Mouse (Mus musculus) kidney, postnatal 25 days (tissue): ENCODE measurements at regions not wholly inside any gene's neighbourhood (a gene's known extent, or its start where the extent isn't known, plus 50 kb on each side); places are given as distances from the start of the nearest gene placed in this dataset.

Experiments used
- DNase-seq, 2 experiments: peaks; one replicate each; pipeline ENCODE4 v3.0.0; 2021; ENCODE audit warnings: mixed read lengths in 2 of 2

DNA sequence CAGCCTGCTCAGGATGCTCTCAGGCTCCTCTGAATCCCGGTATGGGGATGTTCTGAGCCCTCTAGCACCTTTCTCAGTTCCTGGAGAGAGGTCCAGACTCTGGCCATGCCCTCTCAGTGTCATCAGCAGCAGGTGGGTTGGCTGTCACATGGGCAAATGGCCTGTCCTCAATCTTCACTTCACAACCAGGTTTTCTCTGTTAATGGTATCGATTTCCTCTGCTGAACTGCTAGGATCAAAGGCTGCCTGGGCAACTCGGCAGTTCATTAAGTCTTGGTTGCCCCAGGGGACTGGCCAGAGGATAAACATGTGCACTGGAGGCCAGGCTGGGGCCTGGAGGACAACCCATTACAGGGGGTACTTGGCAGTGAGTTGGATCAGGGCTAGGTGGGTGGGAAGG lies 156.2 kb downstream of the Trim29 start:
- DNase-seq = no peak

DNA sequence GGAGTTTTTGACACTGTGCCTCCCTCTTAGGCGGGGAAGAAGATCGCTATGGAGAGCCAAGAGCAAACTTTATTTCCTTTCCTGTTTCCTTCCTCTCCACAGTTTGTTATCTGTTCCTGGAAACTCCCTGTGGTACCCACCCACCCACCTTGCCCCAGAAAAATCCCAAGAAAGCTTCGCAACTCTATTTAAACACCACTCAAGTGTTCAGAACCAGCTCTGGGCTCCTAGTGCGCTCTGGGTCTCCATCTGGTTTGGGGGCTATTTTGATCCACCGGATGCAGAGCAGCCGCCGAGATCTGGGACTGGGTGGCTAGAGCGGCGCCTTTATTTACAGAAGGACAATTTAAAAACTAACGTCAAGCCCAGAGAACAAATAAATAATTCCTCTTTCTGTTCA lies 158.6 kb downstream of the Trim29 start:
- no peak for DNase-seq

DNA sequence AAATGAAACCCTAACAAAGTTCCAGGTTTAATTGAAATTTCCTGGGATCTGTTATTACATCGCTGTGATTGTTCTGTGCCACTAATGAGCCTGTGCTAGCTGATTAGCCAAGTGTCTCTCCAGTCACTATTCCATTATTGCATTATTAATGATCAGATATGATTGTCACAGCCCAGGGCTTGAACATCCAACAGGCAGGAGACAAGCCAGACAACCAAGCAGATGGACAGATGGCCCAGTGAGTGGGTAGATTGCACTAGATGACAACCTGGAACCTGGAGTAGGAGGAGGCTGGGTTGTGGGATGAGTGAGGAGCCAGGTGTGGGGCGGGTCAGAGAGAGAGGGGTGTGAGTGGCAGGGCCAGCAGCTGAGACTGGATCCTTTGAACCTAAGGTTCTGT lies 161.6 kb downstream of the Trim29 start:
- DNase-seq = no peak

DNA sequence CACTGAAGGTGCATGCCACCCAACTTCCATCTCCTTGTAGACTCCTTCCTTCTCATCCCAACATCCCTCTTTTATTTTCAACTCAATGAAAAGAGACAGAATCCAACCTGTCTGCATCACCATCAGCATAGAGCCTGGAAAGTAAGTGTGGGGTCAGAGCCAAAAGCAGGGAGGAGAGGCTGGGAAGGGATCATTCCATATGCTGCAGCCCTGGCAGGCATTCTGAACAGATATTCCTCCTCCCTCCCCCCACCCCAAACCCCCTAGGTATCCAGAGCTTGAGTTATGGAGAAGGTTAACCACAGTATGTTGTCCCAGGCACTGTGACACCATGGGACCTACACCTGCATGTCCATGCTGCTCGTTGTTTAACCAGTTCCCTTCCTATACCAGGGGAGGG lies 162.5 kb downstream of the Trim29 start:
- DNase-seq = no peak

DNA sequence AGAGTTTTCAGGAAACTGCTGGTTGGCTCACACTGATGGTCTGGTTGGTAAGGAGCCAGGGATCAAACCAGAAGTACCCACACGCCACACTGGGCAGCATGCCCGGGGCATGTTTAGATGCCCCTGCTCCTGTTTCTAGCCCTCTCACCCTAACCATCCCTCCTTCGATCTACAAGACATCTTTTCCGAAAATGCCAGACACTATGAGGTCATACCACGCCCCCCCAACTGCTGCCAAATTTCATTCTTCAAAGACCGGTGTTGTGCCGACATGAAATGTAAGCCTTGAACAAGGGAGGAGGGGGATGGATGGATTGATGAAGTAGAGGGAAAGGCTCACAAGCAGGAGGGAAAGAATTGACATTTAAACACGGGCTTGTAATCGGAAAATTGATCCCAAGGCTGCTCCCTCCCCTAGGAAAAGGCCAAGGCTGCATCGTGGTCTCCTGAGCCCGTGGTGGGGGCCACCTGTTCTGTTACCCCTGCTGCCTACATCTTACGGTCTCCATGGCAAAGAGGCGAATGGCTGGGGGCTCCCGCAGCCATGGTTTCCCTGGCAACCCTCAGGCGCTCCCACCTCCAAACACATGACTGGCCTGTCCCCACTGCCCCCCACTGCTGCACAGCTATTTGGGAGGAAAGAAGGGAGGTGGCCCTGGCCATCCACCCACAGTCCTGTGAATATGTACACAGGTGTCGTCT lies 163.1 kb downstream of the Trim29 start:
- no peak for DNase-seq

DNA sequence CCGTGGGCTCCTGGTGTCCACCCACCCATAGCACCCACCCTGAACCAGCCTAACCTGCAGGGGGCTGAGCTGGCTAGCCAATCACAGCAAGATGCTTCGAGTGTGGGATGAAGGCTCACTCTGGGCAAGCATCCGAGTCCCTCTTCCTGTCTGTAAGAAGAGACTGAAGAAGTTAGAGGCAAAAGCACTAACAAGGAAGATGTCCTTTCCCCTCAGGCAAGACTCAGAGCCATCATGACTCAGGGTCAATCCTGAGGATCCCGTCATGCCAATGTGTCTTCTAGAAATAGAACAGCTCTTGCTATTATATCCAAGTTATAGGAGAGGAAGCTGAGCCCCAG lies 163.6 kb downstream of the Trim29 start:
- DNase-seq = peak in 1 of 2 experiments; percentile 15

DNA sequence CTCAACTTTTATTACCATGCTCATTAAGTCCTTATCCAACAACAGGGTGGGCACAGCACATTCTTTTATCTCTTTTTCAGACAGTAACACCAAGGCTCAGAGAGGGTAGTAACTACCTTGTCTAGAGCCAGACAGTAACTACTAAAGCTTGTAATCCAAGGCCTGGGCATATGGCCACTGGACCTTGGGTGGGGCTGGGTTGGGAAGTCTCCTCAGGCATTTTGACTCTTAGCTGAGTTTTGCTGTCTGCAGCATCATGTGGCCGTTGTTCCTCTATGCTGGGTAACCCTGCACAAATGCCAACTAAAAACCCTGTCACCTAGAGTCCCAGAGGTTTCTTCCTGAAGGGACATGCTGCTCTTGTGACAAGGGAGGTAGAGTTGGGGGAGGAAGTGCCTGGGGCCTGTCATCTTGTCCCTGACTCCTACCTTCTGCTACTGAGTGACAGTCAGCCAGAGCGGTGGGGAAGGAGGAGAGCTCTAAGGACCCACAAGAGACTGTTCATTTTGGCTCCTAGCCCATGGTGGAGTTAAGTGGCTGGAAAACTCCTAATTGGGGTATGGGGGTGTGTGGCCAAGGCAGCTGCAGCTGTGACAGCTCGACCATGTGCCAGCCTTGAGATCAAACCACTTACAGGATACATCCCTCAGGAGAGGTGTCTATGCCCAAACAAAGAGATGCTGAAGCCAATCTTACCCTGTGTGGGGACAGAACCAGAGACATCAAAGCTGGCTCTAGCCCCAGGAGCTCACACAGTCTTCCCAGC lies 170.4 kb downstream of the Trim29 start:
- DNase-seq = no peak

DNA sequence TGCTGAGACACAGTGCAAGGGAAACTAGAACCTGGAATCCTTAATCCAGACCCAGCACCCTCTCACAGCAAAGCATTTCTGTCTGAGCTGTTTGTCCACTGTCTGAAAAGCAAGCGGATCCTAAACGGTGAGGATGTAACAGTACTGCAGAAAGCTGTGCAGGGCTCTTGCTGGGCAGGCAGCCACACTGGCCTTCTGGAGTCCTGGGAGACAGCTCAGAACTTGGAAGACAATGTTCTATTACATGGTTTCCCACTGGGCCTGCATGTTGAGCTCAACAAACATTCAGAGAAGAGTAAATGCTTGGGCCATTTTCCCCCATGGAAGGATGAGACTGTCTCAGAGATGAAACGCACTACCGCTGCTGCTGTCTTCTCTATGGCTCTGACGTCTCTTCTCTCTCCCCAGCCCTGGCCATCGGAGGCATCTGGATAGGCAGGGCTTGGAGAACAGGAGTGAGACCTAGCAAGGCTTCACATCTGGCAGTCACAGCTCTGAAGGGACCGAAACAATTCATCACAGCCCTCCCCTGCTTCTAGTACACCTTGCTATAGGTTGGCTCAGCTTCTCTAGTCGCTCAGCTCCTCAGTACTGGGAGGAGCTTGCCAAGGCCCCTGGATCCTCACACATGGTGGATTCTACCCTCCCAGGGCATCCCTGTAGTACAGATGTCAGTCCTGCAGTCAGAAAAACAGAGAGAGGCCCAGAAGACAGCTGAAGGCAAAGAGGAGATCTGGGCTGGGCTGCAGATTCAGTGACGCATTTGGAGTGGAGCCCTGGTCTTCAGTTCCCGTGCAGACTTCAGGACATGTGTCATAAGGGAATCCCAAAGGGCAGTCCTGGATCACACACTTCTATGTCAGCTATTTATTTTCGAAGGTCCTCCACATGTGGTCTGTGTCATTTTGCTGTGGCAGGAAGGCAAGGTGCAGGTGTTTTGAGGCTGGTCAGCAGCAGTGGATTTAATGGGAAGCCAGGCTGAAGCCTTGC lies 171.7 kb downstream of the Trim29 start:
- DNase-seq = no peak

DNA sequence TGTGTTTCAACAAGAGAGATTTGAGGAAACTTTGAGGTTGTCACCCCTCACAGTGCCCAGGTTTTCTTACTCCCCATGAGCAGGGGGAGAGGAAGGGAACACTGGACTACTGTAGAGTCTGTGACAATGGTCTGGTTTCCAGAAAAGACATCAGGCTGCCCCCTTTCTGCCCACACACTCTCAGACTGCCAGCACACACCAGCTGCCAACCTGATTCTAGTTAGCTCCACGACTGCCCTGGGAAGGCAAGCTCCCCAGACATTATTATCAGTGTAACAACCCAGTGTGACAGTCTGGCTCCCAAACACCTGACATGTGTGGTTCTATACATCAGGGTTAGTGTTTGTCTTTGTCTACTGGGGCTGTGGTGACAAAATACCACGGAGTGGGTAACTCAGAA lies 172.5 kb downstream of the Trim29 start:
- no peak for DNase-seq

DNA sequence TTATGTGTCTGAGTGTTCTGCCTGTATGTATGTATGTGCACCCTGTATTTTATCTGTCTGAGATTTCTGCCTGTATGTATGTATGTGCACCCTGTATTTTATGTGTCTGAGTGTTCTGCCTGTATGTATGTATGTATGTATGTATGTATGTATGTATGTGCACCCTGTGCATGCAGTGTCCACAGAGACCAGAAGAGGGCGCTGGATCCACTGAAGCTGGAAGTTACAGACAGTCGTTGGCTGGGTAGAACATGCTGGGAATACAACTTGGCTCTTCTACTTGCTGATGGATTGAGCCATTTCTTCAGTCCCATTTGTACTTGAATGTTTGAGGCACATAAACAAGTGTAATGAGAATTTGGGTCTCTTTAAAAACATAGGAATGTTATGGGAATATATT lies 173.3 kb downstream of the Trim29 start:
- no peak for DNase-seq

DNA sequence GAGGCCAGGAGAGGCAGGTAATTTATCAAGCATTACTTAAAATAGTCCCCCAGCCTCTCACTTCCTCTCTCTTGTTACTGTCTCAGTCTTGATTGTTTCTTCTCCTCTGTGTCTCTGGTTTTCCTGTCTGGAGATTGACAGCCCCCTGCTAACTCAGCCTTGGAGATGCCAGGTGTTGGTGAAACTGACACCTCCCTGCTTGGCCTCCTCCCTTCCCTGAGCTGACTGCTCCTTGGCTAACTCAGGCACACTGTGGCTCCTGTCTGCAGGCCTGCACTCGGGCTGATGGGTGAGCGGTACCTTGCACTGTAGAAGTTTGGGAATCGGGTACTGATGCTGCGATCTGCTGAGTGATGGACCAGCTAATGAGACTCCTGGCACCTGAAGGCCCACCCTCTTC lies 176.1 kb downstream of the Trim29 start:
- no peak for DNase-seq

DNA sequence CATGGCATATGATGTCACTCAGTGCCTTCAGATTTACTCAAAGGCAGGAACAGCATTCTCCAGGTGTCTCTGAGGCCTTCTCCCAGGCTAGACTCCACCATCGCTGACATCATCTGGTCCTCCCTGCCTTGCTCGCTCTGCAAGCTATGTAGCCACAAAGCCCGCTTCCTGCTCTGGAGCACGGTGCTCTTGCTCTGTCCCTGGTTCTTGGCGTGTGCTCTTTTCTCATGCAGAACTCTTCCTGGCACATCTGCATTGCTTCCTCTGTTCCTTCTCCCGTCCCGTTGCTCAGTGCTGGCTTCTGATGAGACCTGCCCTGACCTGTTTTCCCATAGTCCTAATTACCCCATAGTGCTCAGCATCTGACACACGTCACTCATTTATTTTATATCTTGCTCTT lies 178.6 kb downstream of the Trim29 start:
- no peak for DNase-seq

DNA sequence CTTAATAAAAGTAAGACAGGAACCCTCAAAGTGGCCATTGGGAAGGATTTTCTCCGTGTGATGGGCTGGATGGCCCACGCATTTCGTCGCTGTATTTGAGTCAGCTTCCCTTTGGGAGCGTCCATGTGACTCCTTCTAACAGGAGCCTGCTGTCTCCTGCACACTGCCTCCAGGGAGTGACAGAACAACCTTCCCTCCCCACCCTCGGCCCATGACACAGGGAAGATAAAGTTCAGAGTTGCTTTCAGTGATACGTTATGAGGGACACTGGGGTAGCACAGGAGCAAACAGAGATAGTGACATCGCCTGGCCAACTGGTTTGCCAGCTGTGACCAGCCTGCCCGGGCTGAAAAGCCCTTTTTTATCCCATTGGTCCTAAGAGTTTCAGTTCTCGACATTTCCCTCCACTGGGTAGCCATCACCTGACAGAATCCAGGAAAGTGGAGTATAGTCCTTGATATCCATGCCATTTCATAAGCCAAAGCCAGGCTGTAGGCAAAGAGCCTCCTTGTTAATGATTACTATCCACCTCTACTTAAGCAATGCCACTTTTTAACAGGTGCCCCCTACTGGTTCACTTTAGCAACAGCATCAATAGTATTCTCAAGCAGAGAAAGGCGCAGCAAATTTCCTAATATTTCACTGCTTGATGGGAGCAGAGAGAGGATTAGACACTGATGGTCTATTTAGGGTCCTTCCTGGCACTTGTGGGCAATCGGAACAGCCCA lies 180.5 kb downstream of the Trim29 start:
- peak in 1 of 2 experiments; percentile 28 for DNase-seq

DNA sequence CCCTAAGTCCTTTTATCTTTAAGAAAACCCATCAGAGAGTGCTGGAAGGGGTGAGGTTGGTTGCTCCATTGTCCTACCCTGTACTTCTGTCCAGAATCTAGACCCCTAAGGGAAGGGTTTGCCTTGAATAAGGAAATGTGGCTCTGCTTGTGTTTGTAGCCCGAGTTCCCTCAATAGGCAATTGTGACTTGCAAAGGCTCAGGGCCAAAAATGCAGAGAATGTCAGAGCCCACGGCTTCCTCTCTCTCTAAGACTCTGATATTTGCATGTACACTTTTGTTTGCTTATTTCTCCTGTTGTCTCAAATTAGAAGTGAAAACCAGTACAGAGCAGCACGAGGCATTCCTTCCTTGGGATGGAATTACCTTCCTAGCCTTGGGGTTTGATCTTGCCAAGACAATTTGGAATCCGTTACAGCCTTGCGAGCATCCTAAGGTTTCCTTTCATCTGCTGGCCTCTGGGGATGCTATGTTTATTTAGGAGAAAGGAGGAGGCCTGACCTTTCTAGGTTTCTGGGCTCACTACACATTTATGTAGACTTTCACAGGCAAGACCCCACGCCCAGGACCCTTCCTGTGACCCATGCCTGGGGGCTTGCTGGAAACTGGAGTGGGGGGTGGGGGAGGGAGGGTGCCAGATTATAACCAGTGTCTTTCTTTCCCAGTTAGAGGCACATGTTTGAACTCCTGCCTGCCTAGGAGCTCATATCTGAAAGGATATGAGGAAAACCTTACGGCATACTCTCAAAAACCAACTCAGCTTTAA lies 181.8 kb downstream of the Trim29 start:
- no peak for DNase-seq

DNA sequence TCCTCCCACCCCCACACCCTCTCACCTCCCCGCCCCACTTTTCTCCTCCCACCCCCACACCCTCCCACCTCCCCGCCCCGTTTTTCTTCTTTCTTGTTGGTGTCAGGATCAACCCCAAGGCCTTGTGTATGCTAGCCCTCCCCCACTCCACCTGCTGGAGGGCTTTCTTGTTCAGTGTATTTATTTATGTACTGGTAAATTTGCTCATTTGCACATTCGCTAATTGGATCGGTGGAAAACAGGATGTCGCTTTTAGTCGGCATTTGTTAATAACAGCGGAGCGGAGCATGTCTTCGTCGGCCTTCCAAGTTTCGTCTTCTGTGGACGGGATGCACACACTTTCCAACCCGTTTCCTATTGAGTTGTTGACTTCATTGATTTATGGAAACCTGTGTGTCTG lies 187.9 kb downstream of the Trim29 start:
- no peak for DNase-seq

DNA sequence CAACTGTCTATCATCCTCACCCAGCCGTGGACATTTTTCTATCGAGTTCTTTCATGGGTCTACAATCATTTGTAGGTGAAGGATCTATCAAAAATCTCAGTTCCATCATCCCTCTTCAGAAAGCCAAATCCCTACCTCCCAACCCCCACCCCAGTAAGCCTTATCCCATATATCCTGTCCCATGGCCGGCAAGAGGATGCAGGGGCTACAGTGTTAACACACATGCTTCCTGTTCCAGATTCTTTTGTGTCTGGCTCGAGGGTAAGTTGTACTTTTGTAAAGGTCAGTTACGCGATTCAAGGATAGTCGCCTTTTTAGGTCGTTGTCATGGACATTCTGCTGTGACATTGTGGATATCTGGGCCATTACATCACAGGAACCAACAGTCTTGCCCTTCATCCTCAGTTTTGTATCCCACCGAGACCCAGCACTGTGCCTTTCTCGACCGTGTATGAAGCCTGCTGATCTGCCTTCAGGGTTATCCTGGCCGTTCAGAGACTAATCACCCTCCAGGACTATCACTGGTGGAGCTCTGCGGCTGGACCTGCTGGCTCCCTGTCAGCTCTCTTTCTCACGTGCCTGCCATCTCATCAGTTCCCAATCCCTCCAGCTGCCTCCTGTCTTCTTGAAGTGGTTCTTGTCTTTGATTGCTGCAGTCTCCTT lies 193.8 kb downstream of the Trim29 start:
- no peak for DNase-seq

DNA sequence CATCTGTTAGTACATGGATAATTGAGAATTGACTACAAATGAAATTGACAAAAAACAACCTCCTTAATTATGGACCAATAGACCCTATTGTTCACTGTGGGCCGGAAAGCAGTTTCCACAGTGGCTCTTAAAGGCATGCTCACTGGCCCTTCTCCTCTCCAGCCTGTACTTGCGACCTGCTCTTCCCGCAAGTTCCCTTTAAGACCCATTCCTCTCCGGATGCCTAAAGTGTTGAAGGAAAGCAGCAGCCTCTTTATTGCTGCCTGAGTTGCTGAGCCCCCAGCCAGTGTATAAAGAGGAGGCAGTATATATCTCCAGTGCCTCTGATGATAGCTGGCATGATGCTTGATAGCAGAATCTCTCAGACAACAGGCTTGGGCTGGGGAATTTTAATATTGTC lies 195.2 kb downstream of the Trim29 start:
- DNase-seq = no peak

DNA sequence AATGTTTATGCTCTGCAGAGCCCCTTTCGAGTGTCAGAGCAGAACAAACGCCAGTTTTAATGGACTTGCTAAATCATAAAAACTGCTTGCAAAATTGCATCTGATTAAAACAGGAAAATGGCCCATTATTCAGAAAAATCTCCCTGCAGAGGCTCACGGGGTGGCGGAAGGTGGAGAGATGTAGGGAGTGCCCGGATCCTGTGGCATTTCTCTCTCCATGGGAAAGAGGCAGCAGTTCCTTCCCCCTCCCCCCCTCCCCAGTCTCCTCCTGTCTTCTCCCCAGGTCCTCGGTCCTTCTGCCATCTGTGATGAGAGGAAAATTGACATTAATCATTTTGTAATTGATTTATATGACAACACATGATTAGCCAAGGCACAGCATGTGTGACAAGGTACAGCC lies 195.6 kb downstream of the Trim29 start:
- DNase-seq = no peak

DNA sequence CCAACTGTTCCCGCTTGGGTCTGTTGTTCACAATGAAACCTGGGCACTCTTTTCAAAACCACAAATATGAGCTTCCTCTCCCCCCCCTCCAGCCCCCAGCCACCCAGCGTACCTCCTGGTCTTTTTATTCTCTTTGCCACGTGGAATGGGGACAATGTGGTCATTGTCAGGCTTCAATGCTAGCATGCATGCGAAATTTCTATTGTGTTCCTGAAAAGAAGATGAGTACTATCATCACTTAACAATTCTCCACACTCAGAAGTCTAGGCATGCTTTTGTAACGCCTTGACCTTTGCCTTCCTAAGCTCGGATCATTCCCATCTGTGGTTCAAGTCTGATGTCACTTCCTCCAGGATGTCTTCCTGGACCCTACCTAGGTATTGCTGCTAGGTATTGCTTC lies 202.2 kb downstream of the Trim29 start:
- no peak for DNase-seq

DNA sequence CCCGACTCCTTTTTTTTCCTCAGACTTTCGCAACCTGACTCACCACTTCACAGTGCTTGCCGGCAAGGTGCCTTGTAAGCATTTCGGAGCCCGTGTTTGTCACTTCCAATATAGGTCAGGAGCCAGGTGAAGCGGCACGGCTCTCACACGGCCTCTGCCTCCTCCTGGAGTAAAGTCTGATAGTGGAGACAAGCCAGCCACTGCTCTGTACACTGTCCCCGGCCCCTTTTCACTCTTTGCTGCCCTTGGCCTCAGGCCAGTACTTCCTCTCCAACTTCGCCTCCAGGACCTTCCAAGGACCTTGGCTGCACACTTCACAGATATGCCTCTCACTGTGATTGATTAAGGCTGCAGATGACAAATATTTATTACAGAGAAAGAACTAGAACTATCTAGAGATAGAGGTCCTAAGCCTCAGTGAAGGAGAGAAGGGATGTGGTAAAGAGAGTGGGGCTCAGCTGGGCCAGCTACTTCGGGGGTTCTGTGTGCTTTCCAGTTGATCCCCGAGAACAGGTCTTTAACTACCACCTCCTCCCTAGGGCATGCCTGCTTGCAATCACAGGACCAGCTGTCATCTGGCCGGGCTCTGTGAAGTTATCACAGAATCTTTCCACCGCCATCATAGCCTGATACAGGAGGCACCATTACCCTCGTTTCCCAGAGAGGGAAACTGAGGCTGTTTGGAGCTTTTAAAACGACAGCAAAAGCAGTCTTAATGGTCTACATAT lies 204.2 kb downstream of the Trim29 start:
- DNase-seq = peak; percentile 15 to 57

DNA sequence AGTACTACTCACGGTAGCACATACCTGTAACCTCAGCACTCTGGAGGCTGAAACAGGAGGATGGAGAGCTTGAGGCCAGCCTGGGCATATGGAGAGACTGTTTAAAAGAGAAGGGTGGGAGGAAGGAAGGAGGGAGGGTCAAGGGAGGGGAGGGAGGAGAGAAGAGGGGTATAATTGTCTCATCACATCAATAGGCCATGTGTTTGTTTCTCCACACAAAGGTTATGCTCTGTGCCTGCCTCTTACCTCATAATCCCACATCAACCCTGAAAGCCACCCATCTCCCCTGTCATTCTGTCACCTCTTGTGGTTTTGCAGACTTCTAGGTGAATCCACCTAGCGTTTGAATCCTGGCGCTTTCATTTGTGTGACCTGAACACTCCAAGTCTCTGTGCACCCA lies 210.3 kb downstream of the Trim29 start:
- no peak for DNase-seq
